Mouse (Mus musculus) CD8-positive naive resting alpha-beta T cell, adult 57 days (primary cell): ENCODE measurements around the gene Gm9040. TPM values are rescaled to one million over a fixed set of nuclear protein-coding genes. Genes with fewer than 3 reads are reported as not detected.

Experiments
- total RNA-seq: library from RNA; stranded (reverse); gene quantifications from one replicate; pipeline ENCODE4 v1.2.4, GENCODE M21; 2023

The Gm9040 gene
- not detected for total RNA-seq

DNA sequence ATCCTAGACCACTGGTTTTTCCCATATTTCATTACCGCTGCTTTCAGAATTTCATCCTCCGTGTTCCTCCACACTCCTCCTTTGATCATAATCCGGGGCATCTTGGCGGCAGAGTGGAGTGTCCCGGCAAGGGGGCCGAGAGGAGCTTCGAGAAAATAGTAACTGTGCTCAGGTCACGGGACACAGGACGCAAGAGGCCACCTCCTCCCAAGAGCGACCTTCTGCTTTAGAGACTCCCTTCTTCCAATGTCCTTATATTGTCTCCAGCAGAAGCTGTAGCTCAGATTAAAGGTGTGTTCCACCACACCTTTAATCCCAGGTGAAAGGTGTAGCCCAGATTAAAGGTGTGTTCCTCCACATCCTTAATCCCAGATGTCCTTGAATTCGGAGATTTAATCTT, at the start of gene Gm9040:
Gene Gm9040, minus strand, starts transcription at position 101 of the 400 bp plus-strand sequence.

DNA sequence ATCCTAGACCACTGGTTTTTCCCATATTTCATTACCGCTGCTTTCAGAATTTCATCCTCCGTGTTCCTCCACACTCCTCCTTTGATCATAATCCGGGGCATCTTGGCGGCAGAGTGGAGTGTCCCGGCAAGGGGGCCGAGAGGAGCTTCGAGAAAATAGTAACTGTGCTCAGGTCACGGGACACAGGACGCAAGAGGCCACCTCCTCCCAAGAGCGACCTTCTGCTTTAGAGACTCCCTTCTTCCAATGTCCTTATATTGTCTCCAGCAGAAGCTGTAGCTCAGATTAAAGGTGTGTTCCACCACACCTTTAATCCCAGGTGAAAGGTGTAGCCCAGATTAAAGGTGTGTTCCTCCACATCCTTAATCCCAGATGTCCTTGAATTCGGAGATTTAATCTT, 27.2 kb upstream of the Gm9040 start, which contains the start of gene Gm9049:
Gene Gm9049, minus strand, starts transcription at position 101 of the 400 bp plus-strand sequence.

GRCm38 (mm10) chr10:118348579-118348978, 21.8 kb upstream of the Gm9040 start, which contains the start of gene Gm9048:
TSS of gene Gm9048 (minus strand) at chr10:118348679.

GRCm38 (mm10) chr10:118343155-118343554, 16.4 kb upstream of the Gm9040 start, which contains the start of gene Gm9046:
TSS of gene Gm9046 (minus strand) at chr10:118343255.

DNA sequence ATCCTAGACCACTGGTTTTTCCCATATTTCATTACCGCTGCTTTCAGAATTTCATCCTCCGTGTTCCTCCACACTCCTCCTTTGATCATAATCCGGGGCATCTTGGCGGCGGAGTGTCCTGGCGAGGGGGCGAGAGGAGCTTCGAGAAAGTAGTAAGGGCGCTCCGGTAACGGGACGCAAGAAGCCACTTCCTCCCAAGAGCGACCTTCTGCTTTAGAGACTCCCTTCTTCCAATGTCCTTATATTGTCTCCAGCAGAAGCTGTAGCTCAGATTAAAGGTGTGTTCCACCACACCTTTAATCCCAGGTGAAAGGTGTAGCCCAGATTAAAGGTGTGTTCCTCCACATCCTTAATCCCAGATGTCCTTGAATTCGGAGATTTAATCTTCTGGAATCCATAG, 11.0 kb upstream of the Gm9040 start, which contains the start of gene Gm9045:
Gene Gm9045, minus strand, starts transcription at position 101 of the 400 bp plus-strand sequence.

DNA sequence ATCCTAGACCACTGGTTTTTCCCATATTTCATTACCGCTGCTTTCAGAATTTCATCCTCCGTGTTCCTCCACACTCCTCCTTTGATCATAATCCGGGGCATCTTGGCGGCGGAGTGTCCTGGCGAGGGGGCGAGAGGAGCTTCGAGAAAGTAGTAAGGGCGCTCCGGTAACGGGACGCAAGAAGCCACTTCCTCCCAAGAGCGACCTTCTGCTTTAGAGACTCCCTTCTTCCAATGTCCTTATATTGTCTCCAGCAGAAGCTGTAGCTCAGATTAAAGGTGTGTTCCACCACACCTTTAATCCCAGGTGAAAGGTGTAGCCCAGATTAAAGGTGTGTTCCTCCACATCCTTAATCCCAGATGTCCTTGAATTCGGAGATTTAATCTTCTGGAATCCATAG, 5.5 kb upstream of the Gm9040 start, which contains the start of gene Gm9044:
Gene Gm9044, minus strand, starts transcription at position 101 of the 400 bp plus-strand sequence.

DNA sequence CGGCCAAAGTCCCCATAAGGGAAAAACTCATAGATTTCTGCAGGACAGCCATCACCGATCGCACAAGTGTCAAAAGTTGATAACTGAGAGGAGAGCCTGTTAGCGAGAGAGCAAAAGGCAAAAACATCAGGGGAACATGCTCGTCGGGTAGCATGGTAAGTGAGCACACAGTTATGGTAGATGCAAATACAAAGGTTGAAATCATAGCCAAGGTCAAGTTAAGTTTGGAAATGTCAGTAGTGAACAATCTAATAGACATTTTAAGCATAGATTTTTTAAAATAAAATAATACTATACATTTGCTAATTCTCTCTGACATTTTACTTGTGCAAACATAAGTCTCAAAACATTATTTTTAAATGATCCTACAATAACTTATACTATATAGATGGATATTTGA, 31.8 kb downstream of the Gm9040 start, which contains the start of gene Iltifb:
Gene Iltifb, minus strand, starts transcription at position 101 of the 400 bp plus-strand sequence.

Other genes starting within 250 kb of the Gm9040 start
- 7.3 TPM for gene Mdm1, start 185.2 kb downstream of the Gm9040 start, total RNA-seq
- gene Il22, start 122.0 kb downstream of the Gm9040 start, total RNA-seq = not detected
- 1.1 TPM for gene Gm32717, start 86.2 kb downstream of the Gm9040 start, total RNA-seq
- gene Gm32802, start 68.3 kb downstream of the Gm9040 start, total RNA-seq = 1.1 TPM
- not detected for gene Iltifb, start 31.9 kb downstream of the Gm9040 start, total RNA-seq
- not detected for gene Gm9044, start 5.4 kb upstream of the Gm9040 start, total RNA-seq
- not detected for gene Gm9045, start 10.9 kb upstream of the Gm9040 start, total RNA-seq
- not detected for gene Gm9046, start 16.3 kb upstream of the Gm9040 start, total RNA-seq
- not detected for gene Gm9048, start 21.7 kb upstream of the Gm9040 start, total RNA-seq
- gene Gm9049, start 27.1 kb upstream of the Gm9040 start, total RNA-seq = not detected
- 4.9 TPM for gene Ifng, start 114.1 kb upstream of the Gm9040 start, total RNA-seq